Mouse (Mus musculus) intestine, embryonic 16.5 days (tissue): ENCODE measurements at regions not wholly inside any gene's neighbourhood (a gene's known extent, or its start where the extent isn't known, plus 50 kb on each side); places are given as distances from the start of the nearest gene placed in this dataset.

ENCODE experiments used
- ATAC-seq: fragments of 200-750 bp; cut with Nextera tagmentation; 2 replicates; pipeline ENCODE4 v1.8.0; 2017; ENCODE audit warnings: moderate TSS enrichment, moderate library complexity
- H3K27ac ChIP-seq: fragments of 300-500 bp; sonication (generic); 2 replicates; pipeline ENCODE4 v1.5.1; 2014; ENCODE audit warnings: mild to moderate bottlenecking, low read length
- H3K27me3 ChIP-seq: fragments of 300-500 bp; sonication (generic); replicated peaks from 2 replicates; pipeline ENCODE4 v1.6.1; 2014; ENCODE audit warnings: low read length, control low read depth, mixed read lengths; ENCODE audit not compliant: control insufficient read depth, insufficient read depth
- H3K36me3 ChIP-seq: fragments of 300-500 bp; sonication (generic); 2 replicates; pipeline ENCODE4 v1.6.1; 2014; ENCODE audit warnings: low read length, control low read depth; ENCODE audit not compliant: control insufficient read depth, insufficient read depth
- H3K4me1 ChIP-seq: fragments of 300-500 bp; sonication (generic); 2 replicates; pipeline ENCODE4 v1.6.1; 2014; ENCODE audit warnings: low read length, control low read depth, mixed read lengths; ENCODE audit not compliant: control insufficient read depth, insufficient read depth
- H3K4me2 ChIP-seq: fragments of 300-500 bp; sonication (generic); 2 replicates; pipeline ENCODE4 v1.6.1; 2014; ENCODE audit warnings: low read depth, low read length, control low read depth
- H3K4me3 ChIP-seq: fragments of 300-500 bp; sonication (generic); 2 replicates; pipeline ENCODE4 v1.5.1; 2014; ENCODE audit warnings: mild to moderate bottlenecking, low read length
- H3K9ac ChIP-seq: fragments of 300-500 bp; sonication (generic); 2 replicates; pipeline ENCODE4 v1.6.1; 2014; ENCODE audit warnings: low read depth, low read length
- H3K9me3 ChIP-seq: fragments of 300-500 bp; sonication (generic); 2 replicates; pipeline ENCODE4 v1.6.1; 2016; ENCODE audit warnings: low read length, control low read depth; ENCODE audit not compliant: control insufficient read depth
- WGBS: fragments of 180-500 bp; shearing (Covaris S2); extraction: QIAGEN DNeasy Blood & Tissue Kit; methylation state at CpG from one replicate; pipeline ENCODE4 v1.1.7; 2014; 5-methylcytosine and 5-hydroxymethylcytosine counted together

DNA sequence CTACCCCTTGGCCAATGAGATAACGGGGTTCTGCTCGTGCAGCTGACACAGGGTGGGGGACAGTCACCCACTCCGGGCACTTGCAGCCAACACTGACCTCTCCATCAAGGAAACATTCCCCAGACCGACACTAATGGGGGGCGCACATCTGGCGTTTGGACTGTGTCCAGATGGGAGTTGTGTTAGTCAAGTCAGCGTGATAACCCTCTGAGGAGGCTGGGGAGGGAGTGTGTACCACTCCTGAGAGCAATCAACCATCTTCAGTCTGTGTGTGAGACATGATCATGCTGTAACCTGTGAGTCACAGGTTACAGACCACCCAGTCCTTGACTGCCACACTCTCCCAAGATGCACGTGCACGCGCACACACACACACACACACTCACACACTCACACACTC, 106.9 kb upstream of the Pkdcc start:
- peak; percentile 50 for ATAC-seq
- no peak overlapping the region for H3K4me2 ChIP-seq
- no peaks in the 10 kb centered on the region for H3K27me3 ChIP-seq
- no peak overlapping the region for H3K4me3 ChIP-seq
- H3K27ac ChIP-seq = no peak overlapping the region
- WGBS = 47% methylated on average over 10 of the region's 10 CpGs
- H3K36me3 ChIP-seq = no peaks in the 10 kb centered on the region
- no peaks in the 10 kb centered on the region for H3K9me3 ChIP-seq
- H3K9ac ChIP-seq = no peak overlapping the region
- H3K4me1 ChIP-seq = peaks cover 17% of the 10 kb centered on the region; the same call in 1 of the 2 replicates

DNA sequence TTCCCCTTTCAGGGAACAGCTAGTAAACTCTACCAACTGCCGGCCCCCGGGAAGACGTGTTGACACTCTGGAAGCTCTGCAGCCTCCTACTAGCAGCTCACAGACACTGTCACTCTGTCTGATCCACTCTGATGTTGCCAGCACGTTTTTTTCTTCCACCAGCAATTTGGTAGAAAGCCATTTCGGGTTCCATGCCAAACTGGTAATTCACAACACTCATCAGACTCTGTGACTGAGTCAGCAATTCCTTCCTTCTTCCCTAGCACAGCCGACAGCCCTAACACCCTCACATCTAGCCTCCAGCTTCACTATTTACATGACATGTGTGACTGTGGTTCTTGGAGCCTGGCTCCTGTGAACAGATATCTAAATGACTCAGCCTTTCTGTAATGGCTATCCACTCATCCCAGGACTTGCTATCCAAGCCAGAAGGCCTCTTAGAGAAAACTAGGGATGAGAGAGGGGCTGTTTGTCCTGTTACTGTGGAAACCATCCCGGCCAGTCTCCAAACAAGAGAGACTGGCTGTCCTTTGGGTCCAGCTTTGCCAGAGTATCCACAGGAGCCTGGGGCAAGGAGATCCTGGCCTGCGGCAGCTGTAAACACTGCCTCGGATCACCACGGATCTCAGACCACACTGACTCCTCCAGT, 105.2 kb upstream of the Pkdcc start:
- Histone ChIP-seq H3K27me3 (no peaks in the 10 kb centered on the region), H3K4me1 (peaks cover 17% of the 10 kb centered on the region; the same call in 1 of the 2 replicates), H3K36me3 (no peaks in the 10 kb centered on the region), H3K9me3 (no peaks in the 10 kb centered on the region), H3K9ac (no peak overlapping the region), H3K4me3 (no peak overlapping the region), H3K27ac (peak overlapping the region; percentile 55), H3K4me2 (no peak overlapping the region)
- WGBS = 38% methylated on average over 10 of the region's 10 CpGs
- ATAC-seq = peak; percentile 66

DNA sequence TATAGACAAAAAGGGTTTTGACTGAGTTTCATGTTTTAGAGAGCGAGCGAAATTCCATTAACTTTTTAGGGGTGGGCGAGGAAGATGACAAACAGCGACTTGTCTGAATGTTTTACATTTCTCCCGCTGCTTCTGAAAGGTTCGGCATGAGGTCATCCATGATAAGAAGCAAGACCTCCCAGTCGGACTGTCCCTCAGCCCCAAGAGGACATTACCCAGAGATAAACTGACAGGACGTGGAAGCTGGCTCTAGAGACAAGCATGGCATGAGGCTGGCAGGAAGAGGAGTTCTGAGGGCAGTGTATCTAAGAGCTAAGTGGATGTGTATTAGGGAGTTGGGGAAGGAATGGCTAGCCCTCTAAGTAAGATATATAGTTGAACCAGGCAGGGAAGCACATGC, 104.5 kb upstream of the Pkdcc start:
- Histone ChIP-seq H3K36me3 (no peaks in the 10 kb centered on the region), H3K9ac (no peak overlapping the region), H3K4me3 (no peak overlapping the region), H3K9me3 (no peaks in the 10 kb centered on the region), H3K4me1 (peaks cover 17% of the 10 kb centered on the region; the same call in 1 of the 2 replicates), H3K4me2 (no peak overlapping the region), H3K27me3 (no peaks in the 10 kb centered on the region), H3K27ac (peak overlapping the region; percentile 55)
- ATAC-seq = no peak
- WGBS = 34% methylated on average over 8 of the region's 8 CpGs

DNA sequence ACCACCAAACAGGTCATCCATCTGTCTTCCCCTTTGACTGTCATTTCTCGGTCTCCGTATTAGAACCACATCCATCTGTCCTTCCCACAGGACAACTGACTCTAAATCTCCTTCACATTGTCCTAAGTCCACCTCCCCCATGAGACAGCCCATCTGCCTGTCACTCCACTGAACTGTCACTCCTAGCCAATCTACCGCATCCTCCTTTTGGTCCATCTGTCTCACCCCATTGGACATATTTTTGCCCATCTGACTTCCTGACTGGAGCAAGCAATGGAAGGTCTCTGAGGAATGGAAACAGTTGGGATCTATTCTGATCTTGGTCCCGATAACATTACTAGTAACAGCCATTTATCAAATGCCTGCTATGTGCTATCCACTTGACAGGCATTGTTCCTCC, 99.9 kb upstream of the Pkdcc start:
- Histone ChIP-seq H3K27me3 (no peaks in the 10 kb centered on the region), H3K9me3 (no peaks in the 10 kb centered on the region), H3K4me2 (no peak overlapping the region), H3K4me1 (peaks cover 9% of the 10 kb centered on the region; the same call in 1 of the 2 replicates), H3K36me3 (no peaks in the 10 kb centered on the region), H3K4me3 (no peak overlapping the region), H3K27ac (peak overlapping the region; percentile 31), H3K9ac (no peak overlapping the region)
- 0 out of 2 replicates have a peak, but pooled peaks have one; percentile 18 for ATAC-seq
- WGBS = 64% methylated on average over 4 of the region's 4 CpGs

DNA sequence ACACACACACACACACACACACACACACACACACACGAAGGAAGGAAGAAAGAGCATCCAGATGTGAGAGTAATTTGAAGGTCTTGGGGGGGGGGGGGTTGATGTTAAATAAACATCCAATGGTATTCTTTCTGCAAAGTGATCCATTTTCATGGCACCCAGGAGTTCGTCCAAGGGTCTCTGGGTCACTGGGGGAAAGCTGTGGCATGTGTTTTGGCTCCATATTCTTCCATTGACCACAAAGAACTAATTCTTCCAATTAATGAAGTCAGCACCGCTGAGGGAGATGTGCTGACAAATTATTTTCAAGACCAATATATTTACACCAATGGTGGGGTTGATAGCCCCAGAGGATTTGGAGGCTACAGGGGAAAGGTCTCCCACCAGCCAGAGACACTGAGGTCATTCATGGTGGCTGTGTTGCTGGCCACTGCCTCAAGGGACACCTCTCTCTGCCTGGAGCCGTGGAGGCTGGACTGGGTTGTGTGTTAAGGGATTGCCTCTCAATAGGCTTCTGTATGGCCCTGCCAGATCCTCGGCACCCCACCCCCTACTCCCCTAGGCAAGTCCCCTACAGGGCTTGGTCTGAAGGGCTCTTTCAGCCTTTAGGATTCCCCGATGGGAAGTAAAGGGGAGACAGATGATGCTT, 99.1 kb upstream of the Pkdcc start:
- no peak for ATAC-seq

DNA sequence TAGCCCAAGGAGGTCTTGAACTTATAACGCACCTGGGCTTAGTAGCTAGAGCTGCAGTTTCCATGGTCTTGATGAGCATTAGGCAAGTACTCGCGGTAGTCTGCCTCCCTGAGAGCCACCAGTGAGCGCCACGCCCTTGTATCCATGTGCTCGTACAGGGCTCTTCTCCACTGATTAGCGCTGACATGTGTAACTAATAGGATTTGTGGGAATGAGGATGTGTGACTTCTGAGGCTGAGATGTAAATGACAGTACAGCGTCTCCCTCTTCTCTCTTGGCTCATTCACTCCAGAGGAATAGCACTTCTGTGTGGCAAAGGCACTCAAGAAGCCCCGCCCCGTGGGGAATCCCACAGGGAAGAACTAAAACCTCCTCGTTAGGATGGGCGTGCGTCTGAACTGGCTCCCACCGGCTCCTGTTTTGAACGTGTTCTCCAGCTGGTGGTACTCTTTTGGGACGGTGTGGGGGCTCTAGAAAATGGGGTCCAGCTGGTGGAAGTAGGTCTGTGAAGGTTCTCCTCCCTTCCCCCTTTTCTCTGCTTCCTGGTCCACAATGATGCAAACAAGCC, 94.3 kb upstream of the Pkdcc start:
- no peak for ATAC-seq

More for the DNA sequence above, 99.1 kb upstream of the Pkdcc start:
- peaks cover 2% of the 10 kb centered on the region; the same call in 1 of the 2 replicates for H3K4me1 ChIP-seq
- no peaks in the 10 kb centered on the region for H3K9me3 ChIP-seq
- 0 out of 2 replicates have a peak overlapping the region, but pooled peaks have one; percentile 6 for H3K27ac ChIP-seq
- H3K27me3 ChIP-seq = no peaks in the 10 kb centered on the region
- no peak overlapping the region for H3K4me3 ChIP-seq
- no peak overlapping the region for H3K4me2 ChIP-seq
- H3K36me3 ChIP-seq = no peaks in the 10 kb centered on the region
- 60% methylated on average over 5 of the region's 6 CpGs for WGBS
- H3K9ac ChIP-seq = no peak overlapping the region

DNA sequence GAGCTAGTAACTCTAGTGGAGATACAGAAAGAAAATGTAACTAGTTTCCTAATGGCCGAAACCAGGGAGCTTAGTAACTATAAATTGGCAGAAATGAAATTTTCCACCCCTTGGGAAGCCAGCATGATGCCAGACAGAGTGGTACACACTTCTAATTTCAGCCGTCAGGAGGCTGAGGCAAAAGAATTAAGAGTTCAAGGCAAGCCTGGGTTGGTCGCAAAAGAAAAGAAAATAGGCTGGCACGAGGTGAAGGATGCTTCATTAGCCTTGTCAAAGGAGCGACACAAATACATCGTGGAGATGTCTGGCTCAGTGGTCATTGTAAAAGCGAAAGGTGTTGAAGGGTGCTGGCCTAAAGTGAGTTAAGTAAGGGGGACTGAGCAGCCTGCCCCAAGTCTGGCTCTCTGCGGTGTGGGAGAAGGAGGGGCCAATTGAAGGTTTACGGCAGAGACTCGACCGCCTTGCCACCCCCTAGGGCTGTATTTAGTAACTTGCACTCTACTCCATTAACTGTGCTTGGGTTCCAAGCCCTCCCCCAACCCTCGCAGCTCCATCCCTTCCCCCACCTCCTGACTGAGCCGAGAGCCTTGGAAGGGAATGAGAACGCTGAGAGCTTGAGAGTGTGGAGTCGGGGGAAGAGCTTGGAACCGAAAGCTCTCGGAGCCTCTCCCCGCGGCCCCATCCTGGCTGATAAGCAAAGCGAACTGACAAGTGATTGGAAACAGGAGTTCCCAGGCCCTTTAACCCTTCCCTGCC, 92.4 kb upstream of the Pkdcc start:
- peak overlapping the region; percentile 34 for H3K9ac ChIP-seq
- no peaks in the 10 kb centered on the region for H3K36me3 ChIP-seq
- H3K27me3 ChIP-seq = no peaks in the 10 kb centered on the region
- ATAC-seq = peak; percentile 87
- peaks cover 40% of the 10 kb centered on the region for H3K4me1 ChIP-seq
- peak overlapping the region; percentile 43 for H3K4me3 ChIP-seq
- H3K4me2 ChIP-seq = peak overlapping the region; percentile 63
- WGBS = 7% methylated on average over 20 of the region's 20 CpGs
- H3K27ac ChIP-seq = peak overlapping the region; percentile 74
- H3K9me3 ChIP-seq = no peaks in the 10 kb centered on the region

More for the DNA sequence above, 94.3 kb upstream of the Pkdcc start:
- no peaks in the 10 kb centered on the region for H3K36me3 ChIP-seq
- H3K4me3 ChIP-seq = no peak overlapping the region
- no peak overlapping the region for H3K27ac ChIP-seq
- H3K27me3 ChIP-seq = no peaks in the 10 kb centered on the region
- 59% methylated on average over 16 of the region's 16 CpGs for WGBS
- H3K9me3 ChIP-seq = no peaks in the 10 kb centered on the region
- no peak overlapping the region for H3K4me2 ChIP-seq
- no peak overlapping the region for H3K9ac ChIP-seq
- H3K4me1 ChIP-seq = peaks cover 34% of the 10 kb centered on the region

DNA sequence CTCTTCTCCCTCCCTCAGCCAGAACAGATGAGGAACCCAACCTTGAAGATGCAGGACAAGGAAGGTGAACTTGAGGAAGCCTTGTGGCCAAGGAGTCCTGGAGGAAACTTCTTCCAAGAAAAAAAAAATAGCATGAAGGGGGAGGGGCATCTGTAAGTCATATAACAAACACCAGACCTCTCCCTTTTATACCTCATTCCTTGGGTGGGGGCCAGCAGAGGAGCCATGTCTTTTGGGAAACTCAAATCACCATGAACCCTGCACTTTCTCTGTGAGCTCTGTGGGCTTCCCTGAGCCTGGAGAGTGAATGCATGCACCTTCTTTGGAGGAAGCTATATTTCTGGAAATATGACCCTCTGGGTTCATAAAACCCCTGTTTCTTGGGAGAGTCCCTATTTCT, 90.0 kb upstream of the Pkdcc start:
- H3K36me3 ChIP-seq = no peaks in the 10 kb centered on the region
- peaks cover 40% of the 10 kb centered on the region for H3K4me1 ChIP-seq
- no peaks in the 10 kb centered on the region for H3K9me3 ChIP-seq
- no peak overlapping the region for H3K9ac ChIP-seq
- no peak overlapping the region for H3K4me2 ChIP-seq
- H3K27me3 ChIP-seq = no peaks in the 10 kb centered on the region
- no peak overlapping the region for H3K4me3 ChIP-seq
- peak overlapping the region; percentile 7; the same call in 1 of the 2 replicates for H3K27ac ChIP-seq
- no peak for ATAC-seq

DNA sequence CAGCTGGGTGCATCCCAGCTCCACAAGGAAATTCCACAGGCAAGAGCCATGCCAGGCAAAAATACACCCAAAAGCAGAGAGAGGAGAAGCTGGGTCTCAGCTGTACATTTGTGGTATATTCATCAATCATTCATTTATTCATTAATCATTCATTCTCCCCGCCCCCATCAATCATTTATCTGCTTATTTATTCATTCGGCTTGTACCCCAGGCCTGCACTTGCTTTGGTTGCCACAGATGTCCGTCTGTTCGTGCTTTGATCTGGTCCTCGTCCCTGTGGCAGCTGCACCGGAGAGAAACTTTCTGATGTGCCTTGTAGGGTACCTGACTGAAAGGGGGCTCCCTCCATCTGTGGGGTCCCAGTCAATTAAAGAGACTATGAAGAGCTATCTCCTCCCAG, 87.2 kb upstream of the Pkdcc start:
- WGBS = 74% methylated on average over 6 of the region's 6 CpGs
- Histone ChIP-seq H3K36me3 (no peaks in the 10 kb centered on the region), H3K4me3 (no peak overlapping the region), H3K4me1 (peaks cover 33% of the 10 kb centered on the region), H3K27ac (no peak overlapping the region), H3K9me3 (peaks cover 4% of the 10 kb centered on the region; the same call in 1 of the 2 replicates), H3K9ac (no peak overlapping the region), H3K4me2 (no peak overlapping the region), H3K27me3 (0 out of 2 replicates have a peak, but pooled peaks cover 2% of the 10 kb centered on the region)
- ATAC-seq = no peak
